Mouse (Mus musculus): ENCODE measurements around the gene Lrrc9.

DNA sequence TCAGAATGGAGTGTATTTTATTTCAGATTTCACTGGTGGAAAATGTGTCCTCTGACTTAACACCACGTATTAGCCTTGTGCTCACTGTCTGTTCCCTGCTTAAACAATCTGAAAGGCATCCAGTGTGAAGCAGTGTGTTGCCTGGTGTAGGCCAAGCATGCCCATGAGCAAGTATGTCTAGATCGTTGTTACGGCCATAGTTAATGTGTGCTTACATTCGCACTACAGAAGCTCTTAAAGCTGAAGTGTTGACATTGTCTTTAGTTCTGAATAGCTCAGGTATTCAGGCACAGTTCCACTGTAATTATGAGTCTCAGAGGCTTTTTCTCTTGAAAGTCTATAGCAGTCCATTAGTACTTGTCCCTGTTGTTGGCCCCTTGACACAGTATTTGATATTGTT lies 112.7 kb downstream of the Lrrc9 start:
- no peak for TF ChIP-seq POLR2A (IDR thresholded peaks at IDR 0.05; ENCODE audit: borderline replicate concordance, insufficient read depth, low read length)
- TF ChIP-seq CTCF (IDR thresholded peaks at IDR 0.05; ENCODE audit: borderline replicate concordance, insufficient read depth, low read depth, low read length) = no peak

Measured in cerebellum, adult 2 months (tissue).